Mouse (Mus musculus) heart, adult 8-10 months (tissue): ENCODE data around the gene Fryl. TPM values are rescaled to one million over a fixed set of nuclear protein-coding genes. Genes with fewer than 3 reads are reported as not detected.

ENCODE experiments used
- DNase-seq: peaks from one replicate; pipeline ENCODE4 v3.0.0; 2022; ENCODE audit warnings: low spot score
- total RNA-seq, 4 experiments: library from RNA; stranded (reverse); gene quantifications; 2 replicates each; pipeline ENCODE4 v1.2.4; 2022

Gene Fryl
- total RNA-seq, 4 experiments from 2014 or later: 32.7 to 38.8 (median 35.1) TPM

DNA sequence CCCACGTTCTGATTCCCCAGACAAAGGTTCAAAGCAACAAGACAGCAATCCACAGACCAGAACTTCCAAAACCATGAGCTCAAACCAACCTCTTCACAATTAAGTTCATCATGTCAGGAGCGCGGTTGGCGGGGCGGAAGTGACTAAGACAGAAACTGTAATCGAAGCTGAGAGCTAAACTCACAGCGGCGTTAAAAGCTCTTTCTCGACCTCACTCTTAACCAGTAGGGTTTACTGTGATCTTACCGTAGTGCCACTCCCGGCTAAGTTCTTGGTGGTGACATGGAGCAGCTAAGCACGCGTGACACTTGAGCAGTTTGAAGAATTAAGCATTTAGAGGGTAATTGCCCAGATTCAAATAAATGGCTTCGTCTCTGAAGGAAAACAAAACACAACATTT, 61.7 kb downstream of the Fryl start:
- no peak for DNase-seq

- no peak for DNase-seq
Measured at GRCm38 (mm10) chr5:73194083-73194570, 62.3 kb downstream of the Fryl start.

DNA sequence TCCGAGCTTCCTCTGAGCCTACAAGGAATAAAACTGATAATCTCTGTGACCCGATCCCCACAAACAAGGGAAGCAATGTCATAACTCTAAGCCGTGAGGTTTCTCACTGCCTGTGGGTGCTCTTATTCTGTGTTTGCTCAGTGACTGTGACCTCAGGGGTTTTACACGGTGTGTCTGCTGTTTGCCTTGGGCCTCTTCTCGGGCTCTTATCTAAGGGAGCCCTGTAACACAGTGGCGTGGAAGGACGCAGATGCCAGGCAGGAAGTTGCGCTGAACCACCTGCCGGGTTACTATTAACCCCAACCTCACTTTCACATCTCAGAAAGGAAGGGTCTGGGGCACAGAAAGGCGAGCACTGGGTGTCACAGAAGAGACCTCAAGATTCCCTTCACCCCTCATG, 62.8 kb downstream of the Fryl start:
- no peak for DNase-seq

GRCm38 (mm10) chr5:73192870-73193576, 63.4 kb downstream of the Fryl start:
- no peak for DNase-seq

DNA sequence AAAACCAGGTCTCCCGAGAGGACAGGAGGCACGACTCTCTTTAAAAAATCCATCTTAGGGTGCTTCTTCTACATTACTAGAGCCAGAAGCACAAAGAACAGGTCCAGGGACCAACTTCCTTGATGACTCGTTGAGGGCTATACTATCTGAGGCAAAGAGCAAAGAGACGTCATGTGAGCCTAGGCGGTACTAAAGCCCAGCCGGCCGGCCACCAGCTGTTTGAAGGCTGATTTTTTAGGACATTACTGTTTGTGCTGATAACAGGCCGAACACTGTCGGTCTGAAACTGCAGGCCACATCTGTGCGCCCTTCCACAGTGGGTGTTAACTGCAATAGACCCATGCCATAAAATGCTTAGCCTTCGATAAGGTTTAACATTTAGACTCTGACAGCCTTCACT, 64.7 kb downstream of the Fryl start:
- DNase-seq: peak; percentile 25

- no peak for DNase-seq
Measured at GRCm38 (mm10) chr5:73190164-73190563, 66.3 kb downstream of the Fryl start.

DNA sequence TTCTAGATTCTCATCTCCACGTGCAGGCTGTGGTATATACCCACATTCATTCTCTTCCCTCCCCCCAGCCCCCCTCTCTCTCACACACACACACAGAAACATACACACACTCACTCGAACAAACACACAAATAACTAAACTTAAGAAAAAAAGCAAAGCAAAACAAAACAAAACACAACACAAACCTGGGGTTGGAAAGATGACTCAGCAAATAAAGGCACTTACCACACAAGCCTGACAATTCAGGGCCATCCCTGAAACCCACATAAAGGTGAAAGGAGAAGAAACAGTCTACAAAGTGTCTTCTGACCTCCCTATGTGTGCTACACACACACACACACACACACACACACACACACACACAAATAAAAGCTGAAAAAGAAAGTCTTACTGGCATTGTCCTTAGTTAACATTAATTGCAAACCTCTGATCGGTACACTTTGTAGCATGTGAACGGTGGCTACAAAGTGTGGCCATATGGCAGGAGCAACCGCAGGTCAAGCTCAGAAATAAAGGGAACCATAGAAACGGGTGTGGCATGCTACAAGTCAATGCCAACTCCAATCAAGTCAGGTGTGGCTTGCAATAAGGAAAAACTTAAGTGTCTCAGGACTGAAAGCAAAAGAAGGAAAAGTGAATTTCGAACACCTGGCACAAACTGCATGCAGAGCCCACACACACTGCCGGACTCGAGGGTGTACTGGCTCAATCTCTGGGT, 66.8 kb downstream of the Fryl start:
- DNase-seq: no peak

DNA sequence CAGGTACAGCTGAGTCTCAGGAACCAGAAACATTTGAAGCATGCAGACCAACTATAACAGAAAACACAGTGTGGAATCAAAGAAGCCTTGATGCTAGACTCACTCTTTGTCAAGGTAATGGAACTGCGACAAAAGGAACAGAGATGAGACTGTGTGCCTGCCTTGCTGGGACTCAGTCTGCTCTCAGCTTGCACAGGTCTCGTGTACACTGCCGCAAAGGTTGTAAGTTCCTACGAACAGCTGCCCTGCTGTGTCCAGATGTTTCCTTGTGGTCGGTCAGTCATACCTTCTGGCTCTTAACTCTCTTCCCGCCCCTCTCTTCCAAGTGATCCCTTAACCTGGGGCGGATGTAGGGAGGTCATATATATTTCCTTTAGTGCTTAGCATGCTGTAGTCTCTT, 67.8 kb downstream of the Fryl start:
- DNase-seq: no peak

- no peak for DNase-seq
Measured at GRCm38 (mm10) chr5:73188164-73188563, 68.3 kb downstream of the Fryl start.

DNA sequence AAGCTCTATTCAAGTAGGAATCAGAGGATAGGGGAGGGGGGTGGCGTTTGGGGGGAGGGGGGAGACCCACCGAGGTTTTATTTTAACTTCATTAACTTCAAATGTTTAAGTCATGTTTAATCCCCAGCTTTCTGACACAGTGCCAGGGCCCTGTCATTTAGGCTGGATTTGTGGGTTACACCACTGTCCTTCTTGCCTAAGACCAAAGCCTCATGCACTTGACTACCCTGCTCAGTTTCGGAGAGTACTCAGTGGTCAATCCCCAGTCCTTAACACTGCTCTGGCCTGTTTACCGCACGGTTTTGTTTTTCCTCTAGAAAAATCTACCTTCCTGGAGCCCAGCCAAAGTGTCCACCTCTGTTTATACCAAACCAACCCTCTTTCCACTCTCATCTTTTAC, 69.5 kb downstream of the Fryl start:
- DNase-seq: no peak

- DNase-seq: no peak
Measured at GRCm38 (mm10) chr5:73185424-73185823, 71.0 kb downstream of the Fryl start.

DNA sequence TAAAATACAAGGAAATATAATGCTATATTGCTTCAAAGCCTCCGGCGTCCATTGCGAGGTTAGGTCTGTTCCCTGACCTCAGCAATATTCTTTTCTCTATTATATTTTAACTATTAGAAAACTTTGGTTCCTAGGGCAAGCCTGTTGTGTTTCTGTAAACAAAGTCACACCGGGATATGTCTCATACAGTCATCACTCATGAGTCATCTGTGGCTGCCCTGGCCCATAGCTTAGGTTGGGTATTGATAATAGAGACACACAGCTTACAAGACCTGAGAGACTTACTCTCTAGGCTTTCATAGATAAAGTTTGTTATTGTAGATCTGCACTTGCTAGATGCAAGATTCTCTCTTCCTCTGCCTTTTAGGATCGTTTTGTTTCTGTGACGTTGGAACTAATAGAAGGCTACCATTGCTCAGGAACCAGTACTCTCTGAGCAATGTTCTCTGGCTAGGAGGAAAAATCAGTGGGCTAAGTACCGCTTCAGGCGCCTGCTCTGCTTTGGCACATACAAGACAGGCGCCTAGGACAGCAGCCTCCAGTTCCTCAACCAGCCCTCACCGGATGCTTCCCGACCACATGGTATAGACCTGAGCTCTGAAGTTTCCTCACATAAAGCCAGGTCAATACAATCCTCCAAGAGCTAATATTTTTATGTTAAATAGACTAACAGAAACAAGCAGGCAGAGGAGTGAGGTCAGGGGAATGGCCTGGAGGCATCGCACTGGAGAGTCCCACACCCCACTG, 73.5 kb downstream of the Fryl start:
- DNase-seq: no peak

DNA sequence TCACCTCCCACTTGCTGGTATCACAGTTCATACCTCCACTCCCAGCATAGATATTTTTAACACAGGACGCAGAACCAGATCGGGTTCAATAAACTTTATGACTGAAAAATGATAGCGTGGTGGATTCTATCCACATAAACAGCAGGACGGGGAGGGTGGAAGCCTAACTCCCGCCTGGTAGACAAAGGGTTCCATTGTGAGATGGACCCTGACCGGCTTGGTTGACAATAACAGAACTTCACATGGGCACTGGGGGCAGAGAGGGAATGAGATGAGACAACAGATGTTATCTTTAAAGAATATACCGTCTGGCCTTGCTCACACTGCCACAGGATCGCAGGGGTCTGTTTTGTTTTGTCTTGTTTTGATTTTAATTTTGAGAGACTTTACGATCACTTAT, 74.2 kb downstream of the Fryl start:
- DNase-seq: no peak

DNA sequence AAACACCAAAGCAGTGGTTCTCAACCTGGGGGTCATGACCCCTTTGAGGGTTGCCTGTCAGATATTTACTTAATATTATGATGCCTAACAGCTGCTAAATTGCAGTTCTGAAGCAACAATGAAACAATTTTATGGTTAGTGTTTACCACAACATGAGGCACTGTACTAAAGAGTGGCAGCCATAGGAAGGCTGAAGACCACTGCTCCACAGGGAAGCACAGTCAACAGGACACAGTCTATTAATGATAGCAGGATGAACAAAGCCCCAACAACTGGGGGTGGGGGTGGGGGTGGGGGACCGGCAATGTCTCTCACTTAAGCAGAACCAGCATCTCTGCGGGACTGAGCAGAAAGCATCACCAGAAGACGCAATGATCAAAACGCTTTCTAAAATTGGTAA, 80.1 kb downstream of the Fryl start:
- DNase-seq: no peak

GRCm38 (mm10) chr5:73175377-73176147, 80.9 kb downstream of the Fryl start:
- no peak for DNase-seq

DNA sequence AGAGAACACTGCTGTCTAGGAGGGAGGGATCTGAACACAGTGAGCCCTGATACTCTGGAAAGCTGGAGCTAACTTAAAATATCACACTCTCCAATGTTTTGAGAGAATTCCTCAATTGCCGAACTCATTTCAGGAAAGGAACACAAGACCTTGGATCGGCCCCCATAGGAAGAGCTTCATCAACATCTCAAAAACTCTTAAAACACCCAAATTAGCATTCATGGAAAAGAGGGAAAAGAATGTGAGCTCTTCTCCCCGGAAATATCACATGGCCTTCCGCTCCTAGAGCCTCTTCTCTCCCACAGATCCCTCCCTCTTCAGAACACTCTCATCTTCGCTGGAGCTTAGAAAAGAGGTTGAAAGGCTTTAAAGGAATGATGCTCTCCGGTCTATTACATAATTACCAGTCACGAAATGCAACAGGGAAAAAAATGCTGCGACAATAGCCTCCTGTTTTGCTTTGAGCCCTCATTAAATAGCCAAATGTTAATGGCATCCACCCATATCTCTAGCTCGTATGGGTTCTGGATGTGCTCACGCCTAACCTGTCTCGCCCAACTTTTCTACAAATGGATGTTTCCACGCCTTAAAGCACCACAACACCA, 84.4 kb downstream of the Fryl start:
- no peak for DNase-seq

GRCm38 (mm10) chr5:73171203-73171602, 85.2 kb downstream of the Fryl start:
- no peak for DNase-seq

GRCm38 (mm10) chr5:73168769-73169272, 87.6 kb downstream of the Fryl start:
- no peak for DNase-seq

DNA sequence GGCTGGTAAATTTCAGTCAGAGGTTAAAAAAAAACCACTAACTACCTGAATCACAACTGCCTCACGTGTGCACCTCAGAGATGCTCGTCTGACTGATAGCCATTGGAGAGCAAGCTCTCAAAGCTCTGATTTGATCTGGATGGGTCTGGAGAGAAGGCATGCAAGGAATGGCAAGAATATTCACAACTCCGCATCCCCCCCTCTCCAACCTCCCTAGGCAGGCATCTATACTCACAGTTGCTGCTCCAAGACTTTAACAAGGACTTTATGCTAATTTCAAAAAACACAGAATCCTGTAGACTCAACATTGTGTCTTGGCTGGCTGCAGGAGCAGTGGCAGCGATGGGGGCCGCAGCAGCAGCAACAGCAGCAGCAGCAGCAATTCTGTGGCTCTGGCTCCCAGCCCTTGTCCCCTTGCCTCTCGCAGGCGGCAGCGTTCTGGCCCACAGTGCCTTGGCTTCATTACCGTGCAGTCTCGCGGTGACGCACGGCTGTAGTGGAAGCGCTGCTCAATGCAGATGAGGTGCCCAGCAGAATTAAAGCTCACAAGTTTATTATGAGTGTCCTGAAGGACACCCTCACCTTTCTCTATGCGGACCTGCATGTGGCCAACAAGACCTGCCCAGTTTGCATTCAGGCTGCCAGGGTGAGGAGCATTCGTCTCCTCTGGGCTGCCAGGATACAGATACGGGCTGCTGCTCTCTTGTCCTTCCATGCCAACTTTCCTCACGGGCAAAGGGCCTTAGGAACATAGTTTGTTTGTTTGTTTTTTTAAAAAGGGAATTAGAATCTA, 88.2 kb downstream of the Fryl start:
- DNase-seq: no peak

- DNase-seq: no peak
Measured at GRCm38 (mm10) chr5:73163970-73164369, 92.4 kb downstream of the Fryl start.
